In the genomic region with DNA sequence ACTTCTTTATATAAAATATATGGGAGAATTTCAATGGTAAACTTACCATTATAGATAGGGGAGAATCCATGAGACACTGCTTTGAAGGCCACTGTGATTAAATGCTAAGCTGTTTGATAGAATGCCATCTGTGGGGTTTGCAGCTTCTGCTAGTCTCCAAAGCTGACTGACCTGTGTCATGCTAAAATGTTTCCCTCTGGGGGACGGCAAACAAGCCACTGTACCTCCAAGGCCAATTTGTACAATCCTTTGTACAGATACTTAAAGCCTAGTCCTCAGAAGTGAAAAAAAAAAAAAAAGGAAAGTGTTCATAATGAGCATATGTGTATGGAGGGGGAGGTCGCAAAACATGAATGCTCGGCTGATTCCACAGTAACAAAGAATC, we compare ENCODE assay signal across 23 mouse cellular contexts.
A peak's percentile ranks its signal among the peaks of the same experiment; 100 is the strongest.
DNase-seq lines count a peak whose midpoint lies in the region; ATAC-seq and TF ChIP-seq lines count a peak whose summit lies in the region.
"Had no signal": no experiment of that assay in that cellular context is flagged by ENCODE, and none has a peak within 500 bp of the region (broad histone marks: within the 10 kb centered on the region; RNA-seq: fewer than 3 reads in every experiment).

No protein-coding gene starts in this region.

- H3K4me3 ChIP-seq in forebrain, embryonic 10.5 days = no peak overlapping the region
- H3K4me3 ChIP-seq in forebrain, postnatal 0 days (ENCODE audit: low read depth, low read length) = no peak overlapping the region
- no peak overlapping the region for H3K4me3 ChIP-seq in forebrain, embryonic 12.5 days (replicated peaks)
- H3K4me3 ChIP-seq in midbrain, embryonic 12.5 days = no peak overlapping the region
- no peak overlapping the region for H3K4me3 ChIP-seq in gastrocnemius, adult 2 months
- no peak overlapping the region for H3K4me3 ChIP-seq in hindbrain, embryonic 11.5 days (ENCODE audit: low read depth, low read length)
- H3K4me3 ChIP-seq: embryonic facial prominence, embryonic 12.5 days; heart, adult 2 months; heart, embryonic 15.5 days; intestine, embryonic 15.5 days had no signal

- H3K4me1 ChIP-seq in forebrain, embryonic 10.5 days = peaks cover 4% of the 10 kb centered on the region; the same call in 1 of the 2 replicates
- H3K4me1 ChIP-seq in forebrain, postnatal 0 days (ENCODE audit: insufficient read depth) = no peaks in the 10 kb centered on the region
- H3K4me1 ChIP-seq in forebrain, embryonic 12.5 days = no peaks in the 10 kb centered on the region
- no peaks in the 10 kb centered on the region for H3K4me1 ChIP-seq in midbrain, embryonic 12.5 days
- no peaks in the 10 kb centered on the region for H3K4me1 ChIP-seq in hindbrain, embryonic 11.5 days (replicated peaks; ENCODE audit: control insufficient read depth, insufficient read depth, low read length)
- H3K4me1 ChIP-seq: embryonic facial prominence, embryonic 12.5 days; heart, embryonic 15.5 days; intestine, embryonic 15.5 days had no signal

- DNase-seq in forebrain, embryonic 10.5 days (ENCODE audit: extremely low spot score, low spot score) = no peak
- DNase-seq in forebrain, postnatal 0 days = no peak
- DNase-seq in ES-CJ7 (ENCODE audit: low read depth, low spot score) = peak; percentile 13
- no peak for DNase-seq in gastrocnemius, postnatal 36 days
- no peak for DNase-seq in gastrocnemius, adult 2 months
- DNase-seq in hindbrain, embryonic 11.5 days (ENCODE audit: low spot score) = no peak
- DNase-seq: adrenal gland, adult 8-10 months; adrenal gland, postnatal 36 days; B cell, adult 2 months; cerebellum, adult 11 months; cerebellum, adult 8-10 months; cerebellum, postnatal 14 days; gastrocnemius, postnatal 10 days; heart, adult 2 months; heart, postnatal 14 days had no signal

- no peak overlapping the region for H3K4me2 ChIP-seq in forebrain, postnatal 0 days (ENCODE audit: low read depth)
- H3K4me2 ChIP-seq in forebrain, embryonic 12.5 days = no peak overlapping the region
- H3K4me2 ChIP-seq in midbrain, embryonic 12.5 days (replicated peaks) = no peak overlapping the region
- no peak overlapping the region for H3K4me2 ChIP-seq in hindbrain, embryonic 11.5 days (replicated peaks; ENCODE audit: low read depth, low read length)
- H3K4me2 ChIP-seq: embryonic facial prominence, embryonic 12.5 days; heart, embryonic 11.5 days; heart, embryonic 15.5 days; hindbrain, embryonic 14.5 days; intestine, embryonic 15.5 days had no signal

- H3K9ac ChIP-seq in forebrain, postnatal 0 days = no peak overlapping the region
- H3K9ac ChIP-seq in forebrain, embryonic 12.5 days = no peak overlapping the region
- no peak overlapping the region for H3K9ac ChIP-seq in midbrain, embryonic 12.5 days (replicated peaks)
- no peak overlapping the region for H3K9ac ChIP-seq in hindbrain, embryonic 11.5 days (ENCODE audit: low read depth, low read length)
- H3K9ac ChIP-seq: embryonic facial prominence, embryonic 12.5 days; heart, embryonic 15.5 days; hindbrain, embryonic 14.5 days; intestine, embryonic 15.5 days had no signal

- no peaks in the 10 kb centered on the region for H3K36me3 ChIP-seq in forebrain, embryonic 10.5 days (replicated peaks)
- no peaks in the 10 kb centered on the region for H3K36me3 ChIP-seq in forebrain, postnatal 0 days (ENCODE audit: insufficient read depth)
- no peaks in the 10 kb centered on the region for H3K36me3 ChIP-seq in forebrain, embryonic 12.5 days (replicated peaks)
- no peaks in the 10 kb centered on the region for H3K36me3 ChIP-seq in midbrain, embryonic 12.5 days
- no peaks in the 10 kb centered on the region for H3K36me3 ChIP-seq in hindbrain, embryonic 11.5 days (ENCODE audit: control insufficient read depth, insufficient read depth, low read length)
- H3K36me3 ChIP-seq: embryonic facial prominence, embryonic 12.5 days; heart, embryonic 15.5 days; intestine, embryonic 15.5 days had no signal

- WGBS in forebrain, embryonic 10.5 days = 82% methylated on average over 3 of the region's 3 CpGs
- 22% methylated on average over 3 of the region's 3 CpGs for WGBS in forebrain, postnatal 0 days
- WGBS in forebrain, embryonic 12.5 days = 44% methylated on average over 3 of the region's 3 CpGs
- 43% methylated on average over 3 of the region's 3 CpGs for WGBS in midbrain, embryonic 12.5 days
- WGBS in hindbrain, embryonic 11.5 days = 78% methylated on average over 3 of the region's 3 CpGs

- peak overlapping the region; percentile 58; the same call in 1 of the 2 replicates for H3K27ac ChIP-seq in forebrain, embryonic 10.5 days
- no peak overlapping the region for H3K27ac ChIP-seq in forebrain, postnatal 0 days (ENCODE audit: low read depth, low read length)
- H3K27ac ChIP-seq in forebrain, embryonic 12.5 days = no peak overlapping the region
- H3K27ac ChIP-seq in midbrain, embryonic 12.5 days (replicated peaks) = peak overlapping the region; percentile 73
- H3K27ac ChIP-seq in gastrocnemius, adult 2 months = no peak overlapping the region
- H3K27ac ChIP-seq in hindbrain, embryonic 11.5 days (ENCODE audit: low read depth, low read length) = no peak overlapping the region
- H3K27ac ChIP-seq: embryonic facial prominence, embryonic 12.5 days; heart, adult 2 months; heart, embryonic 15.5 days; hindbrain, embryonic 14.5 days; intestine, embryonic 15.5 days had no signal

- no peaks in the 10 kb centered on the region for H3K9me3 ChIP-seq in forebrain, embryonic 10.5 days
- H3K9me3 ChIP-seq in forebrain, postnatal 0 days (ENCODE audit: low read length) = no peaks in the 10 kb centered on the region
- H3K9me3 ChIP-seq in forebrain, embryonic 12.5 days = no peaks in the 10 kb centered on the region
- no peaks in the 10 kb centered on the region for H3K9me3 ChIP-seq in midbrain, embryonic 12.5 days
- H3K9me3 ChIP-seq in hindbrain, embryonic 11.5 days (ENCODE audit: control insufficient read depth, low read length) = no peaks in the 10 kb centered on the region
- H3K9me3 ChIP-seq: embryonic facial prominence, embryonic 12.5 days; heart, embryonic 15.5 days; intestine, embryonic 15.5 days had no signal

- ATAC-seq in forebrain, postnatal 0 days = no peak
- ATAC-seq in forebrain, embryonic 12.5 days (ENCODE audit: low FRiP score) = peak; percentile 68
- peak; percentile 87 for ATAC-seq in midbrain, embryonic 12.5 days (ENCODE audit: low FRiP score, low read depth)
- no peak for ATAC-seq in hindbrain, embryonic 11.5 days (ENCODE audit: low FRiP score)
- ATAC-seq: CD4-positive, CD25-positive, alpha-beta regulatory T cell, adult 4 months; intestine, embryonic 15.5 days had no signal

- no peak for TF ChIP-seq CTCF in forebrain, postnatal 0 days (IDR thresholded peaks at IDR 0.05; ENCODE audit: low read depth)
- no peak for TF ChIP-seq CTCF in gastrocnemius, adult 2 months (IDR thresholded peaks at IDR 0.05)

- H3K27me3 ChIP-seq in forebrain, embryonic 10.5 days (ENCODE audit: poor library complexity, severe bottlenecking) = no peaks in the 10 kb centered on the region
- H3K27me3 ChIP-seq in forebrain, postnatal 0 days (ENCODE audit: insufficient read depth, low read length) = no peaks in the 10 kb centered on the region
- no peaks in the 10 kb centered on the region for H3K27me3 ChIP-seq in forebrain, embryonic 12.5 days
- no peaks in the 10 kb centered on the region for H3K27me3 ChIP-seq in midbrain, embryonic 12.5 days
- no peaks in the 10 kb centered on the region for H3K27me3 ChIP-seq in hindbrain, embryonic 11.5 days (ENCODE audit: control insufficient read depth, insufficient read depth, low read length)
- H3K27me3 ChIP-seq: embryonic facial prominence, embryonic 12.5 days; heart, embryonic 15.5 days; intestine, embryonic 15.5 days had no signal

- intact Hi-C loops in gastrocnemius, postnatal 36 days (cut with DNase I) = no loop called here
- intact Hi-C loops in gastrocnemius, adult 2 months (cut with DNase I) = no loop called here

Comparison
In these comparisons a context has a peak if more than half of its experiments do, and no peak if none do; other contexts are left out.
1. H3K27ac ChIP-seq: peak in forebrain, embryonic 10.5 days (single experiment) and midbrain, embryonic 12.5 days (single experiment); none in forebrain, postnatal 0 days (single experiment), forebrain, embryonic 12.5 days (single experiment), gastrocnemius, adult 2 months (single experiment) and hindbrain, embryonic 11.5 days (single experiment).
2. ATAC-seq: peak in forebrain, embryonic 12.5 days (single experiment) and midbrain, embryonic 12.5 days (single experiment); none in forebrain, postnatal 0 days (single experiment) and hindbrain, embryonic 11.5 days (single experiment).